Mouse (Mus musculus): ENCODE results near the gene Nupl2.

Nupl2 gene

GRCm38 (mm10) chr5:24164789-24165445 is at the start of gene Nupl2:
Gene Nupl2 (plus strand): TSS chr5:24164963.
- DNase-seq (ENCODE audit: low spot score): peak; percentile 96

DNA sequence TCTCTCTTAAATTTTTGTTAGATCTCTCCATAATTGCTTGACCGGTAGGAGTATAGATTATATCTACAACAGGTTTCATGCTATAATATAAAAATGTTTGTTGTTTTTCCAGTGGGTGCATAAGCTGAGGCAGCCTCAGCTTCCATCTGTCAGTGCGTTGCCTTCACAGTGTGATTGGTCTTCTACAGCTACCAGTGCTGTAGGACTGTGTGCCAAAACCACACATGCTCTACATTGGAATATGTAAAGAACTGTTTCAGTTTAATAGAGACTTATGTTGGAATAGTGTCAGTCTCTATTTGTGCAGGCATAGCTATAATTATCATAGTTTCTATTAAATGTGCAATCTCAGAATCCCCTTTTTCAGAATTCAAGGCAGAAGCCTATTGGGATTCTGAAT is 42.5 kb upstream of the Nupl2 start:
- DNase-seq (ENCODE audit: low spot score): no peak

- no peak for DNase-seq (ENCODE audit: low spot score)
Measured at GRCm38 (mm10) chr5:24124175-24124574, 40.6 kb upstream of the Nupl2 start.

DNA sequence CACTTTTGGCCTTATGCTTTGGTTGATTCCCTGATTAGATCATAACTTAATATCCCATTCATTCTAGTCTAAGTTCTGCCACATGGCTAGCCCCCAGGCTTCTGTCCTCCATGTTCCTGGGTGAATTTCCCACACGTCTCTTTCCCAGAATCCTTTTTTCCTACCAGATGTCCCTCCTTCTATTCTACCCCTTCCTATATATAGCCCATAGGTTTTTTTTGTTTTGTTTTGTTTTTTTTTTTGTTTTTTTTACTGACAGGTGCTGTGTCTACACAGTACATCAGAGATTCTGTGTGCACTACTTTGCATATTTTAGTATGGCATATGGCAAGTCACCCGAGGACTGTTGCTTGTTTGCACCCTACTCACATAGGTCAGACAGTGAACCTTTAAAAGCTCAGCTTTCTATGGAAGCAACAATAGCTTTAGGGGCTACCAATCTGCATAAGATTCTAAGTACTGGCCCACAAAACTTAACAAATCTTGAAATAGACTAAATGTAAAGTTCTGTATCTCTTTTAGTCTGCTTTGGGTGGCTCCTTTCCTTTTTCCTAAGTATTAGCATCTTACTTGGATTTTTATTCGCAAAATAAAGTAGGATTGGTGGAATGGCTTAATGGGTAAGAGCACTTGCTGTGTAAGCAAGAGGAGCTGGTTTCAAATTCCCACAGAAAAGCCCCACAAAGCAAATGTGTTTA is 40.0 kb upstream of the Nupl2 start:
- DNase-seq (ENCODE audit: low spot score): no peak

- DNase-seq (ENCODE audit: low spot score): no peak
Measured at GRCm38 (mm10) chr5:24125910-24126636, 38.7 kb upstream of the Nupl2 start.

- DNase-seq (ENCODE audit: low spot score): no peak
Measured at GRCm38 (mm10) chr5:24126967-24127366, 37.8 kb upstream of the Nupl2 start.

DNA sequence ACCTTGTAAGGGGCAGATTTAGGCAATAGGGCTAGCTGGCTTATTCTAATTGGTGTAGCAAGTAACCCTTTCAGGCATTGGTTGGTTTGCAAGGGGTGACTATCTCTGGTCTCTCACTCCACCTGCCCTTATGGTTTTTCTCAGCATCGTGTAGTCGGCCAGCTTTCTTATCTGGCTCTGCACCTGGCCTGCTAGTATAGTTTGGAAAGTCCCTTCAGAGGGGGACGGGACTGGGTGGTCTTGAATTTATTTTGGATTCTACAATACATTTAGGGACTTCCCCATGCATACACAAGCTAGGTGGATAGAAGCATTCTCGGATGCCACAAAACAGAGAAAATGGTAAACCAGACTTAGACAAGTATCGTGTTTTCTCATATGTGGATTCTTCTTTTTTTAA is 17.8 kb upstream of the Nupl2 start:
- DNase-seq (ENCODE audit: low spot score): no peak

DNA sequence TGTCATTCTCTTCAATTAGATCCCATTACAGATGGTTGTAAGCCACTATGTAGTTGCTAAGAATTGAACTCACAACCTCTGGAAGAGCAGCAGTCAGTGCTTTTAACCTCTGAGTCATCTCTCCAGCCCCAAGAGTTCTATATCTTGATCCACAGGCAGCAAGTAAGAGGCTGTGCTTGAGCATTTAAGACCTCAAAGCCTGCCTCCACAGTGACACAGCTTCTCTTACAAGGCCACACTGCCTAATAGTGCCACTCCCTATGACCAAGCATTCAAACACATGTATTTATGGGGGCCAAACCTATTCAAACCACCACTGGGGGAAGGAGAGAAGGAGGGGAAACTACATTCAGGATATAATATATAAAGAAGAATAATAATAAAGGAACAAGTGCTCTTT is 12.6 kb upstream of the Nupl2 start:
- no peak for DNase-seq (ENCODE audit: low spot score)

- DNase-seq (ENCODE audit: low spot score): no peak
Measured at GRCm38 (mm10) chr5:24156774-24157173, 8.0 kb upstream of the Nupl2 start.

- DNase-seq (ENCODE audit: low spot score): no peak
Measured at GRCm38 (mm10) chr5:24167263-24167662, 2.5 kb downstream of the Nupl2 start.

- no peak for DNase-seq (ENCODE audit: low spot score)
Measured at GRCm38 (mm10) chr5:24169881-24170280, 5.1 kb downstream of the Nupl2 start.

GRCm38 (mm10) chr5:24172092-24172491 is 7.3 kb downstream of the Nupl2 start:
- peak; percentile 17 for DNase-seq (ENCODE audit: low spot score)

- no peak for DNase-seq (ENCODE audit: low spot score)
Measured at GRCm38 (mm10) chr5:24181514-24182295, 16.9 kb downstream of the Nupl2 start.

DNA sequence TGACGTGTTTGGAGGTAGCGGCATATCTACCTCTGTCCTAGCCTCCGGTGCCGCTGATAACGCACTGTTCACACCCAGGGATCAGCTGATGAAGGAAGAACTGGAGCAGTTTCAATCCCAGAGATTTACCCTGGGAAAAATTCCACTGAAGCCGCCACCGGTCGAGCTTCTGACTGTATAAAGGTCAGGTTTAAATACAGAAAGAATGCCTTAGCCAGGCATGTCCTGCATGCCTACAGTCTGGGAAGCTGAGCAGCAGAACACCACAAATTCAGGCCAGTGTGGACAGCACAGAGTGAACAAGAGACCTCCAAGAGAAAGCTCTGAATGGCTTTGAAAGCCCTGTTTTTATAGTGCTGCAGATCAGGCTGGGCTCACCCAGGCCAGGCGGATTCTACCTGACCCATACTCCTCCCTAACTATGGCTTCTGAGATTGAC is 17.6 kb downstream of the Nupl2 start:
- no peak for DNase-seq (ENCODE audit: low spot score)

DNA sequence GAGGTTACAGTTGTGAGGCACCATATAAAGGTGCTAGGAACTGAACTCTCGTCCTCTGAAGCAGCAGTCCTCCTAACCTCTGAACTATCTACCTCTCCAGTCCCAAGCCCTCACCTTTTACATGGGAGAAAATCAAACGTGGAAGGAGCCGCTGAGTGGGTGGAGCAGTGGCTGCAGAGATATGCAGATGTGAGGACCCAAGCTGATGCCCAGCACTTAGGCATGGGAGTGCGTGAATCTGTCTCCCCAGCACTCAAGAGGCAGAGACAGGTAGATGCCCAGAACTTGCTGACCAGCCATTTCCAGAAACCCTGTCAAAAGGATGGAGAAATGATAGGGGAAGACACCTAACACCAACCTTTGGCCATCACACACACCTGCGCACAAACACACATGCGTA is 18.3 kb downstream of the Nupl2 start:
- no peak for DNase-seq (ENCODE audit: low spot score)

- no peak for DNase-seq (ENCODE audit: low spot score)
Measured at GRCm38 (mm10) chr5:24184011-24184410, 19.2 kb downstream of the Nupl2 start.

DNA sequence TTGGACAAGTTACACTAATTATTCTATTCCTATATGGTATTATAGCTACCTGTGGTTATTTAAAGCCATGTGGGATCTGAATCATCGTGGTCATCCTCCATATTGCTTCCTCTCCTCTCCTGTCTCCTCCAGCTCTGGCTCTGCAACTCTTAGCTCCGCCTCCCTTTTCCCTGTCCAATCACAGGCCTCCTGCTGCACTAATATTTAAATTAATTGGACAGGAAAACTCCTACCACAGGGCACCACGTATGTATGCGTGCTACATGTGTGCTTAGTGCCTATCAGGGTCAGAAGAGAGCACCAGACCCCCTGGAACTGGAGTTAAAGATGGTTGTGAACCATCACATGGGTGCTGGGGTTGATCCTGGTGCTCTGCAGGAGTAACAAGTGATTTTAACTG is 23.7 kb downstream of the Nupl2 start:
- DNase-seq (ENCODE audit: low spot score): no peak

GRCm38 (mm10) chr5:24191821-24192220 is 27.1 kb downstream of the Nupl2 start:
- no peak for DNase-seq (ENCODE audit: low spot score)

DNA sequence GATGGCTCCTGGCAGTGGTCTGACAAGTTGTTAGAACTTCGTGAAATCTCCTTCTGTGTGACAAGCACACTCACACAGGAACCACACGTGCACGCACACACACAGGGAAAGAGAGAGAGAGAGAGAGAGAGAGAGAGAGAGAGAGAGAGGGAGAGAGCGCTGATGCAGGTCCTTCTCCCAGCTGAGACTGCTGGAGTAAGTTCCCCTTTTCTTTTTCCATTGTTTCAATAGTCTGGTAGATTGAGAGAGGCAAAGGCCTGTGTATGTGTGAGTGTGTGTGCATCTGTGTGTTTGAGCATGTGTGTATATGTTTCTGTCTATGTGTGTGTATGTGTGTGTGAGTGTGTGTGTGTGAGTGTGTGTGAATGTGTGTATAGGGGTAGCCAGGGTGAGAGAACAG is 36.2 kb downstream of the Nupl2 start:
- DNase-seq (ENCODE audit: low spot score): no peak

DNA sequence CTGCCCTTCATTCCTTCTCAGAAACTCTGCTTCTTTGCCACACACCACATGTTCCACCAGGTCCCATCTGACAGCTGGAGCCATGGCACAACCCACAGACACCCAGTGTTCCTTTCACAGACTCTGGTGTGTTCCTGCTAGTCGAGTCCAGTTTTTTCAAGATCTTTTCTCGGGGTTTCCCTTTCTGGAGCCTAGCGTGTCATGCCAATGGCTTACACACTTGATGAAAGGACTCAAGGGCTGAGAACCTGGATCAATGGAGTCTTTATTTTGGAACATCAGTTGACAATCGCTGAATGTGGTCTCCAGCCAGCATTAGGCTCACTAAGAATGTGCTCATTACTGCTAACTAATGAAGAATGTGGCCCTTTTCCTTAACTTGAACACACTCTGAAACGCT is 37.7 kb downstream of the Nupl2 start:
- DNase-seq (ENCODE audit: low spot score): peak; percentile 37

DNA sequence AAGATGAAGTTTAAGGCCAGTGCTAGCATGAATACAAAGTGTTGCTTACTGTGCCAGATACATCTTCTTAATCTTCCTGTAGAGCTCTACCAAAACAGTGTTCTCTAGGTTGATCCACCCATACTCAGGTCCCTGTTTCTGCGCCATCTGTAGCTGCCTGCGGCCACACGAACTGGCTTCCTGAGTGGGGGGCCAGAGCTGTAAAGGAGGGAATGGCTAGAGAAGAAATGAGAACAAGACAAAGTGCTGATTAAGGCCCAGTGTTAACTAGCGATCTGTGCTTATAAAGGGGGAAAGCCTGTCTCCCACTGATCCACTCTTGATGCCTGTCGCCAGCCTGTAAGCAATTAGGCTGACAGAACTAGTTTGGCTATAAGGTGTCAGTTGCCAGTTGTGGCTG is 38.5 kb downstream of the Nupl2 start:
- no peak for DNase-seq (ENCODE audit: low spot score)

DNA sequence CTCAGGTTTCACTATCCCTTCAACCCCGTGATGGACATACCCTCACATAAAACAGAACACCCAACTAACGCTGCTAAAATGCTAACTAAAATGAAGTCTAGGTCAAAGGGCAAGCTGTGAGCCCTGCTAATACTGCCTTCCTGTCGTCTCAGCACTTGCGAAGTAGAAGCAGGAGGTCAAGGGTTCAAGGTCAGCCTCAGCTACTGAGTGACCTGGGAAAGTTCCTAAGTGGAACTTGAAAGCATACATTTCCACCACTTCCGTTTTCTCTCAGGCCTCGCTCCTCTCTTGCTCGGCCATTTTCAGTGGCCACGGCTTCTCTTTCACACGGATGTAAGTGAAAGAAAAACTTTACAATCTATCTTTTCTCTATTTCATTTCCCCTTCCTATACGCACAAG is 43.2 kb downstream of the Nupl2 start:
- DNase-seq (ENCODE audit: low spot score): no peak

Data from layer of hippocampus, adult 11-12 months (tissue).